Mouse (Mus musculus): Measurements from ENCODE around the gene Synm.

Synm gene

GRCm38 (mm10) chr7:67754606-67755005, 4.9 kb downstream of the Synm start:
- intact Hi-C loops (cut with DNase I), result loop anchor here (5.0 kb wide), 1 partner anchor 37 kb away; no protein-coding TSS in a partner anchor

DNA sequence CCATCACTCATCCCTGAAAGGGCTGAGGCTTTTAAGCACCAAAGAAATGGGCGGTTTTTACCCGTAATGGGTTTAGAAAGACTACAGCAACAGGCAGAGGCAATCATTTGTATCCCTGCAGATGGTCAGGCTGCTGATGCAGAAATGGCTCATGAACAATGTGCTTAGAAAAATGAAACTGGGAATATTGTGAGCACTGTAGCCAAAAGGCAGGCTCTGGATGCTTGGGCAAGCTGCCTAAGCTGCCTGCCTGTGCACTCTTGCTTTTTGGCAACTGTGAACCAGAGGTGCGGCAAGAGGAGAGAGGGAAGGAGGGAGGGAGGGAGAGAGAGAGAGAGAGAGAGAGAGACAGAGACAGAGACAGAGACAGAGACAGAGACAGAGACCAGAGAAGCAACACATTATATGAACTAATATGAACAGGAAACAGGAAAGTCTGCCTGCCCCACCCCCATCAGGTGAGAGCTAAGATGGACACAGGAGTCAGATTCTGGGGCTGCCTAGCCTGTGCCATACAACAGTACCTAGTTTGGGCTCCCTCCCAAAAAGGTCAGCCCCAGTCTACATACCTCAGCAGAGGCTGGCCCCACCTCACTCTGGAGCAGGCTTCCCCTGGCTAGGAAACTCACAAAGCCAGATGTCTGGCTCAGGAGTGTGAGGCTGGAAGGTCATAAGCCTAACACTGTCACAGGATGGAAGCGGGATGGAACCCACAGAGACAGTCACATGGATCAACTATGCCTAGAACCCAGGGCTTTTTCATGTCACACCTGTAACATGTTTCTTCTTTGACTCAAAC, 9.9 kb downstream of the Synm start:
- intact Hi-C loops (cut with DNase I), result no loop called here

- intact Hi-C loops (cut with DNase I), result no loop called here
These were observed 11.7 kb downstream of the Synm start for GRCm38 (mm10) chr7:67747731-67748305.

- intact Hi-C loops (cut with DNase I), result no loop called here
These were observed 17.8 kb downstream of the Synm start for GRCm38 (mm10) chr7:67741706-67742105.

- intact Hi-C loops (cut with DNase I), result no loop called here
These were observed 18.7 kb downstream of the Synm start for GRCm38 (mm10) chr7:67740796-67741195.

GRCm38 (mm10) chr7:67740382-67740781, 19.2 kb downstream of the Synm start:
- intact Hi-C loops (cut with DNase I), result no loop called here

DNA sequence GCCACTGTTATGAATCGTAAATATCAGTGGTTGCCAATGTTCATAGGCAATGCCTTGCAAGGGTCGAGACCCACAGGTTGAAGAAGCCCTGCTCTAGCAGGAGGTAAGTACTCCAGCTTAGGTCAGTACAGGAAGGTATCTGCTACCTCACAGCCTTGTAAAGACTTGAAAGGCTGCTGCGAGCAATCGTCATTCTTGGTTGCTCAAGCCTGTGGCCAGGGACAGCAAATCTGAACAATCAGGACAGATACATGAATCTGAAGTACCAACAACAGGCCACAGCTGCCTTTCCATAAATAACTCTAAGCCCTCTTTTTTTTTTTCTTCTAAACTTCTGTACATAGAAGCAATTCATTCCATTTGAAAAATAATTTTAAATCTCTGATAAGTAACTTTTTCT, 27.3 kb downstream of the Synm start:
- intact Hi-C loops (cut with DNase I), result no loop called here

- intact Hi-C loops (cut with DNase I), result no loop called here
These were observed 29.0 kb downstream of the Synm start for GRCm38 (mm10) chr7:67730431-67731110.

GRCm38 (mm10) chr7:67728809-67729208, 30.7 kb downstream of the Synm start:
- intact Hi-C loops (cut with DNase I), result no loop called here

DNA sequence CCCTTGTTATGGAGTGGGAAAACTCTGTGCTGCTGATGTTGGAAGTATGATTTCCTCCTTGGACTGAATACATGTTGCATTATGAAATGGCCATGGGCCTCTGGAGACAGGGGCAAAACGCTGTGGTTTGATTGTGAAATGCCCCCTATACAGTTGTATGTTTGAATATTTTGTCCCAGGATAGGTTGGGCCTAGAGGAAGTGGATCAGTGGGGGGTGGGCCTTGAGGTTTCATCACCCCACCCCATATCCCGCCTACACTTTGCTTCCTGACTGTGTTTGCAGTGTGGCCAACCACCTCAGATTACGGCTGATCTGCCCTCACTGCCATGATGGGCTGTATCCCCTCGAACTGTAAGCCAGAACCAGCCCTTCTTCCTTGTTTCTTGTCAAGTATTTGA, 31.3 kb downstream of the Synm start:
- intact Hi-C loops (cut with DNase I), result no loop called here

DNA sequence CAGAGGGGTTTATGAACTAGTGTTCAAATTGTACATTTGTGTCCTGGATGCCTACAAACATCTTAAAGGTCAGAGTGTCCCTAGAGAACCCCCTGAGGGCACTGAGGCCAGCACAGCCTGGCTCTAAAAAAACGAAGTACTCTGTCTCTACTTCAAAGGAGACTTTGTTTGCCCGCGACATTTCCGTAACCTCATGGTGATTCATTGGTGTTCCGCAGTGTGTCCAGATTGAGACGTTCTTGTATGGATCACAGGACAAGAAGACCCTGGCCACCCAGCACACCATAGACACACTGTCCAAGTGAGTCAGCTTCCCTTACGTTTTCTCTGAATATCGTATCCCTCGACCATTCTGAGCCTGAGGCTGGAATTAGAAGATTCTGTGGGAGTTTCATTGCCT, 34.5 kb downstream of the Synm start:
- intact Hi-C loops (cut with DNase I), result no loop called here

- intact Hi-C loops (cut with DNase I), result no loop called here
These were observed 35.0 kb downstream of the Synm start for GRCm38 (mm10) chr7:67724536-67724935.

GRCm38 (mm10) chr7:67722163-67722562, 37.4 kb downstream of the Synm start:
- intact Hi-C loops (cut with DNase I), result no loop called here

DNA sequence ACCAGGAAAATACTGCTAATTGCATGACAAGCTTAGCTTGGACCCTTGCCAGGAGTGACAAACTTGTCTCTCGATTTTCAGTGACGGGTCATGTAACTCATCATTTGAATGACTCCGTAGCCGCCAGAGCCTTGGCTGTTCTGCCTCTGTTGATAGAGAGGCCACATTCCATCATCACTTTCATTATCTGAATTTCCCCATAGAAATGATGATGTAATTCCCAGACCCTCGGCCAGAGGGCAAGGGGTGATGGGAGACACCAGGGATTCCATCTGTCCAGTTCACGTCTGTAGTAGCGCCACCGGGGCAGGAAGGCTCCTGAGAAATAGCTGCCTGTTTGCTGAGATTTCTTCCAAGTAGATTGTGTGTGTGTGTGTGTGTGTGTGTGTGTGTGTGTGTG, 40.7 kb downstream of the Synm start:
- intact Hi-C loops (cut with DNase I), result loop anchor here (5.0 kb wide), 1 partner anchor 38 kb away; the partner anchor contains the start of gene Synm

DNA sequence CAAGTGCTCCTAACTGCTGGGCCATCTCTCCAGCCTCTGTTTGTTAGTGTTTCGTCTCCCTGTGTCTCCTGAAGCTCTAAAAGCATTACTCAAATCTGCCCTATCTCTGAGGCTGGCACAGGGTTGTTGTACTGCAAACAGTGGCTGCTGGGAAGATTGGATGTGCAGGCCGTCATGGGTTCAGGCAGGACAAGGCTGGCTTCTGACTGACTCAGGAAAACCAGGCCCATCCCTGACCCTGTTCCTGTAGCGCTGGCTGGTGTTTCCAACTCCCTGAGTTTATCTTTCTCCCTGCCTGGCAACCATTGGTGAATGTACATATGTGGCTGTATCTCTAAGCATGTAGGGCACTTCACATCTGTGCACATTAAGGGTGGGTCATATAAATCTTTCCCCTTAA, 42.0 kb downstream of the Synm start:
- intact Hi-C loops (cut with DNase I), result loop anchor here (5.0 kb wide), 1 partner anchor 40 kb away; the partner anchor contains the start of gene Synm

- intact Hi-C loops (cut with DNase I), result loop anchor here (5.0 kb wide), 1 partner anchor 40 kb away; the partner anchor contains the start of gene Synm
These were observed 42.6 kb downstream of the Synm start for GRCm38 (mm10) chr7:67716925-67717324.

- intact Hi-C loops (cut with DNase I), result loop anchor here (5.0 kb wide), 1 partner anchor 41 kb away; the partner anchor contains the start of gene Synm
These were observed 43.2 kb downstream of the Synm start for GRCm38 (mm10) chr7:67716213-67716878.

- intact Hi-C loops (cut with DNase I), result loop anchor here (5.0 kb wide), 1 partner anchor 42 kb away; the partner anchor contains the start of gene Synm
These were observed 44.4 kb downstream of the Synm start for GRCm38 (mm10) chr7:67715176-67715575.

DNA sequence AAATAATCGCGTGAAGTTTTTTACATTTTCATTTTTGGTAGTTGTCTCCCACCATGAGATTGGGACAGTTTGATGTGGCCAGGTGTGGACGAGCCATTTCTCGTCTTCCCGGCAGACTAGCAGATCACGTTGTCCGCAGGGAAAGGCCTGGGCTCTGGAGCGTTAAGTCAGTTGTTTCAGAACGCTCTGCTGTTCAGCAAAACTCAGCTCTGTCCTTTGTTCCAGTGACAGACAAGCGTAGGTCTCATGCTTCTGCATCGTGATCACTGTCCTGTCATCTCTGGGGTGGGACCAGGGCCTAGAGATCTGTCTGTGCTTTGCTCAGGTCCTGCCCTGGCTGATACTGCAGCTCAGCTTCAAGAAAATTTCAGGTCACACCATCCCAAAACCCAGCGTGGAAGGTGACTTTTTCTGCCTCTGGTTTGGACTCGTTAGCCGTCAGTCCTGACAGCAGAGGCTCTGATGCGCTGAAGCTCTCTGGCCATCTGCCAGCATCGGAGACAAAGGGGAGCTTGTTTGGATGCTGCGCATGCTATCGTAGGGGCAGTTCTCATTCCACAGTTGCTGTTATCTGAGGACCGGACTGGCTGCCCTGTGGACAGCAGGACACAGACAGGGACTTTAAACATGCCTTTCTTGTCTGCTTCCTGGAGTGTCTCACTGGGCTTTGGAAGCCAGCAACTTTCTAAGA, 45.6 kb downstream of the Synm start:
- intact Hi-C loops (cut with DNase I), result no loop called here

DNA sequence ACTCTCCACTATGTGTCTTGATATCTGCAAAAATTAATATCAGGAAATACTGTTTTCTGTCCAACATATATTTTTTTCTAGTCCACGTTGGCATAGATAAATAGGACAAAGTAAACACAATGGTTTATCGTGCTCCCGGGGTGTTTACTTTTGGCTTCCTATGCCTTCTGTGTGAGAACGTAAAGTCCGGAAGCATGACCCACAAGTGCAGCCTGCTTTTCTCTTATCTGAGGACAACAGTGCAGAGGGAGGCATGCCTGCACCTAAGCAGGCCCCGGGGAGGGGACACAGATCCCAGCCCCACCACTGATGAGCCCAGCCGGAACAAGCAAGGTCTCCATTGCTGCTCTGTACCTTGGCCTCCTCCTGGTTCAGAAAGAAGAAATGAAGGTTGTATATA, 49.3 kb downstream of the Synm start:
- intact Hi-C loops (cut with DNase I), result no loop called here

DNA sequence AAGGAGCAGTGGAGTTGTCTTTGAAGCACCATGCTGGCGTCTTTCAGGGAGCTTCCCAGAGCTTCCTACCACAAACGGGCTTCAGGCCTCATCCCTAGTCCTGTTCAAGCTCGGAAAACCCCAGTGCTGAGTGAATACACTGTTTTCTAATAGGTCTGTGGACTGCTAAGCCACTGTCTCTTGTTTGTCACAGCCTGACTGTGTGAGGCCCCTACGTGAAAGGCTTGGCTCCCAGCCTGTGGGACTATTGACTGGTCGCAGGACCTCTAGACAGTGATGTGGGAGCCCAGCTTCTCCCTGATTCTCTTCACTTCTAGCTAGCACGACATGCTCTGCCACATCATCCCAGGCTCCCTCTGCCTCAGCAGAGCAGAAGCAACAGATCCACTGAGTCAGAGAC, 51.4 kb downstream of the Synm start:
- intact Hi-C loops (cut with DNase I), result no loop called here
